Mouse (Mus musculus) urinary bladder, postnatal 36 days (tissue): ENCODE measurements around the gene Icam5.
A peak's percentile ranks its signal among the peaks of the same experiment; 100 is the strongest.
"Not testable (repeated sequence)": the region's sequence is repeated elsewhere in the genome, so short reads cannot be mapped to it uniquely, and the experiment has no call there.

ENCODE experiments used
- DNase-seq, 2 experiments: peaks; one replicate each; pipeline ENCODE4 v3.0.0; 2022; ENCODE audit warnings: low spot score in 2 of 2, mixed read lengths in 1 of 2

Icam5 gene

GRCm38 (mm10) chr9:21035586-21035985 is 3.7 kb downstream of the Icam5 start:
- DNase-seq, result no peak

DNA sequence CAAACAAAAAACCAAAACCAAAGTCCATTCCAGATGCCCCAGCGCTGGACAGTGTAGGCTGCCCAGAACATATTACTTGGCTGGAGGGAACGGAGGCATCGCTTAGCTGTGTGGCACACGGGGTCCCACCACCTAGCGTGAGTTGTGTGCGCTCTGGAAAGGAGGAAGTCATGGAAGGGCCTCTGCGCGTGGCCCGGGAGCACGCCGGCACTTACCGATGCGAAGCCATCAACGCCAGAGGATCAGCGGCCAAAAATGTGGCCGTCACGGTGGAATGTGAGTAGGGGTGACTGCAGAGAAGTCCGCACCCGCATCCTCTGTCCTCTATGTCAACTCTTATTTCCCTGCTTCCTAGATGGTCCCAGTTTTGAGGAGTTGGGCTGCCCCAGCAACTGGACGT is 4.3 kb downstream of the Icam5 start:
- no peak for DNase-seq

GRCm38 (mm10) chr9:21036666-21037065 is 4.8 kb downstream of the Icam5 start:
- DNase-seq, result no peak

DNA sequence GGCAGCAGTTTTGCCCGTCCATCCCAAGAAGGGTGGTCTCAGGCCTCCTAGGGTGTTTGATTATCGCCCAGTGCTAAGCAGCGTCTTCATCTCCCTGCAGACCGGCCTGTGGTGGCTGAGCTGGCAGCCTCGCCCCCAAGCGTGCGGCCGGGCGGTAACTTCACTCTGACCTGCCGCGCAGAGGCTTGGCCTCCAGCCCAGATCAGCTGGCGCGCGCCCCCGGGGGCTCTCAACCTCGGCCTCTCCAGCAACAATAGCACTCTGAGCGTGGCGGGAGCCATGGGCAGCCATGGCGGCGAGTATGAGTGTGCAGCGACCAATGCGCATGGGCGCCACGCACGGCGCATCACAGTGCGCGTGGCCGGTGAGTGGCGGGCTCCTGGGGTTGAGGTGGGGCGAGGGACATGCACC is 5.6 kb downstream of the Icam5 start:
- DNase-seq, result no peak

GRCm38 (mm10) chr9:21039779-21040178 is 7.9 kb downstream of the Icam5 start:
- DNase-seq, result no peak

GRCm38 (mm10) chr9:21041308-21041707 is 9.4 kb downstream of the Icam5 start:
- DNase-seq, result no peak

DNA sequence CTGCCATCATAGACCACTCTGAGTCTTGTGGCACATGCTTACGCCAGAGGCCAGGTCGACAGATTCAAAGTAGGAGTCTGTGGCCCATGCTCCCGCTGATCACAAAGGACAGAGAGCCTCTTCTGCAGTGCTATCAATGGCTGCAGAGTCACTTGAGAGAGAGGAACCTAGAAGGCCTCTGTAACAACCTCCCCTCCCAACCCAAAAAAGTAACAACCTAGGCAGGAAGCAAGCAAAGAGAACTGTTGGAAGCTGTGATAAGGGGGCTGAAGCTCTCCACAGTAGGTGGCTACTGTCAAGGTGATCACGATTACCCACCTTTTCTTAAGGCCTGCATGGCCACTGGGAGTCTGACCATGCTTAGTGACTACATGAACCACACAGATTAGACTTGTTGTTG is 11.7 kb downstream of the Icam5 start:
- no peak for DNase-seq

- not testable (repeated sequence) for DNase-seq
Measured at GRCm38 (mm10) chr9:21044785-21045184, 12.9 kb downstream of the Icam5 start.

DNA sequence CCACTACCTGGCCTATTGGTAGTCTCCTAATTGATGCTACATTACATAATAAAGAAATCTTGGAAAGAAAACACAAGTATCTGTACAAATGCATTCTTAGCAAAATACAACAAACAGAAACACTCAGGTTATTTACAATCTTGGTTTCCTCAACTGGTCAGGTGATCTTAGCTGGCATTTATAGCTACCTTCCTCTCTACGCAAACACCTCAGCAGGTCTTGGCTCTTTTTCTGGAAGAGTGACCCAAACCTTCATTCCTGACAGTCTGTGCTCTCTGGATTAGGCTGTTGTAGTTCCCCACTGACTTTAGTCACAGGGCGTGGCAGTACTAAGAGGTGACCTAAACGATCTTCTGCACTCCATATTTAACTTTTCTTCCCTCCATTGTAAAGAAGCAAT is 13.4 kb downstream of the Icam5 start:
- DNase-seq, result no peak

DNA sequence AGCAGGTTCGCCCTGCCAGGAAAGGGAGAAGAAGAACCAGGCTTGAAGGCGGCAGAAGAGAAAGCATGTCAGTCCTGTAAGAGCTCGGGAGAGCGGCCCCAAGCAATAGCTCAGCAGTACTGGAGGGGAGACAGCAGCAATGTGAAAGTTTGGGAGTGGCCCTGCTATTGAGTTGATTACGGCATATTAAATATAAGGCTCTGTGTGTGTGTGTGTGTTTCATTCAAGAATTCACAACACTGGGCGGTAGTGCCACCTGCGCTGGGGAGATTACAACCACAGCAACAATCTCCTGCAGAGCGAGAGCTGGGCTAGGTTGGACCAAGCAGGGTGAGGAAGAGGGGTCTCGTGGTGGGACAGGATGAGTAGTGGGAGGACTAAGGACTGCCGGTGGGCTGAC is 19.7 kb downstream of the Icam5 start:
- no peak for DNase-seq

DNA sequence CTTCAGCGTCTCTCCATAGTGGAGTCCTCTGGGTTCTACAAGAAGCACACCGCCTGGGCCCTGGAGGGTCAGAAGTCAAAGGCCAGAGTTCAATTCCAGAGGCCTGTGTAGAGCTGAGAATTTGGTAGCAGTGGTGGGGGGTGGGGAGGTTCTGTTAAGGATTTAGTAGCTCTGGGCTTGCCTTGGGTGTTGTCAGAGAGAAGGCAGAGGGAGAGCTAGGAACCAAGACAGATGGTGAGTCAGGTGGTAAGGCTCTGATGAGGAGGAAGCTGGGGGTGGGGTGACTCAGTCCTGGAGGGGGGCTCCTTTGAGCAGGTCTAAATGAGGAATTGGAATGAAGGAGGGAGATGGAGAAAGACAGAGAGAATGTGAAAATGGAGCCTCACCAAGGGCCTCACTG is 31.1 kb downstream of the Icam5 start:
- no peak for DNase-seq

- no peak for DNase-seq
Measured at GRCm38 (mm10) chr9:21067006-21067684, 35.3 kb downstream of the Icam5 start, which contains the start of gene Zglp1. Zglp1 (minus strand) TSS chr9:21067093.

DNA sequence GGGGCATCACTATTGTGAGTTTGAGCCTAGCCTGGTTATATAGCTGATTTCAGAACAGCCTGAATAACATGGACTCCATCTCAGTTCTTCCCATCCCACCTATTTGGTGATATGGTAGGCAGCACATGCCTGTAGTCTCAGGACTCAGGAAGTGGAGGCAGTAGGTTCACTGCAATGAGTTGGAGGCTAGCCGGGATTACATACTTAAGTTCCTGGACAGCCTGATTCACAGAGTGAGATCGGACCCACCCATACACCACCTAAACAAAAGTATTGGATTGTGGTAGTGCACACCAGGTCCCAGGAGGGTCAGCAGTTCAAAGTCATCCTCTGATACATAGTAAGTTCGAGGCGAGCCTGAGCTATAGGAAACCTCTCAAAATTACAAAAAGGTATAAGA is 40.8 kb downstream of the Icam5 start:
- no peak for DNase-seq

GRCm38 (mm10) chr9:21073044-21073840 is 41.4 kb downstream of the Icam5 start, which contains the start of the genes Gm49373 and Fdx1l:
Gm49373 (minus strand) TSS chr9:21073096.
Fdx1l (minus strand) TSS chr9:21073614.
- DNase-seq, result peak; percentile 83 to 89

- no peak for DNase-seq
Measured at GRCm38 (mm10) chr9:21074173-21074572, 42.3 kb downstream of the Icam5 start.

DNA sequence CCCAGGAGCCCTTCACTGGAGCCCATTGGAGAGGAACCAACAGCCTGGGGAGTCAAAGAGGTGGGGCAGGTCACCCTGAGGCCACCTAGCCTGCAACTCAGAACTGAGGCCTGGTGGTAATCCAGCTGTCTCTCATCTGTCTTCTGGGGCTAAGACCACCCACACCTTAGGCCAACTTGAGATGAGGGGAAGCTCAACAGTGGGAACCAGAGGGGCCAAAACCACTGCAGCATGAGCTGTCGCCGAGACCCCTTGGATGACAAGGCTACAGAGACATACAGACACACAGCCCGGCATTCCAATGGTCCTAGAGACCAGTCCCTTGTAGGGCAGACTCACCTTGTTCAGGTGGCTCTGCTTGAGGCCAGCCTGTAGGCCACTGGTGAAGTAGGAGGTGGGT is 43.8 kb downstream of the Icam5 start:
- DNase-seq, result no peak

DNA sequence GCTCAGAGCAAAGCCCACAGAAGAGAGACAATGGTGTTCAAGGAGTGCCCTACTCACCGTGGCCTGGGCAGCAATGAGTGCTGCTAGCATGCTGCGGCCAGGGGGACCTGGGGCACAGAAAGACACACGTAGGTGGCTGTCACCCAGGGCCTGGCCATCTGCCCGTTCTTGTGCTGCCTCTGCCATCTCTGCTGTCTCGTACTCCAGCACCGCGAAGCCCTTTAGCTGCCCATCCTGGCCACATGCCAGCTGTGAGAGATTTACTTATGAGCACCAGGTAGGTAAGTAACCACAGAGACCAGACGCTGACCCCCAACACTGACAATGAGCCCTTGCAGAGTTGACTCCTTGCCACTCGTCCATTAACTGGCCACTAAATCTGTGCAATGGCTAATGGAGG is 49.3 kb downstream of the Icam5 start:
- DNase-seq, result no peak

DNA sequence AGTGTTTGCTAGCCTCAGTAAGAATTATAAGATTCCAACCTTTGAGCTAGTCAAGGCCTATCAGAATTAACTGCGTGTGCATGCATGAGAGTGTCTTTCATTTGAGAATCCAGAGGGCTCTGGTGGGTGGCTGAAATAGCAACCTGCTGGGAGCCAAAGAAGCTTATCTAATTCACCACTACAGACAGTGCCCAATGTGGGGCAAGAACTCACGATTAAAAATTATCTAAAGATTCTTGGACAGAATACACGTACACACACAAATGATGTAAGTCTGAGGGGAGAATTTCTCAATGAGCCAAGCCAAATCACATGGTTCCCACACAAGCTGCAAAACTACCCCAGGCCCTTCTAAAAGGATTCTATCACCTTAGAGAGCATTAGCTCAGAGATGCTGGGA is 51.5 kb downstream of the Icam5 start:
- no peak for DNase-seq
